Mouse (Mus musculus) thymus, postnatal 0 days (tissue): Measurements from ENCODE around the gene Gm8257. TPM values are rescaled to one million over a fixed set of nuclear protein-coding genes. Genes with fewer than 3 reads are reported as not detected.
"Not testable (repeated sequence)": the region's sequence is repeated elsewhere in the genome, so short reads cannot be mapped to it uniquely, and the experiment has no call there.

Experiments used
- DNase-seq: peaks from one replicate; pipeline ENCODE4 v3.0.0-alpha.2; 2015; ENCODE audit warnings: low spot score
- polyA plus RNA-seq: library from polyadenylated mRNA; unstranded; fragments of >200 nt; fragmentation: Nextera tagmentation; extraction: Ambion mirVana; gene quantifications from 2 replicates; pipeline ENCODE4 v1.2.1, GENCODE M21; 2015

Gm8257 gene
- not detected in 2 replicates for polyA plus RNA-seq

DNA sequence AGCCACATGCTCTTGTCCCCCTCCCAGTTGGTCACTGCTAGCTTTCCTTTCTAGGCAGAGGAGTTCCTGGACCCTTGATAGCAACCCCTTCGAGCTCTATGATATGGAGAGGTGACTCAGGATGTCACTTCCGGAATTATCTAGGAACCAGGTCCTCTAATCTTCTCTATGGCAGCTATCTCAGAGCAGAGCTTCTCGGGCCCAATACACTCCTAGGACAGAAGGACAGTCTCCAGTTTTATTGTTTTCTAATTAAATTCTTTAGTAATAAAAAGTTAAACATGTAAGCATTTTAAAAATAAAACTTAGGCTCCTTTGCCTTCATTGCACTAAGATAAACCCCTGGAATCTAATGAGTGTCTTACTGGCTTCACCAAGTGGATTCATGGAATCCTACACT is at the start of gene Gm8257:
Gm8257 (minus strand) TSS at position 101 of the 400 bp plus-strand sequence.
- not testable (repeated sequence) for DNase-seq

DNA sequence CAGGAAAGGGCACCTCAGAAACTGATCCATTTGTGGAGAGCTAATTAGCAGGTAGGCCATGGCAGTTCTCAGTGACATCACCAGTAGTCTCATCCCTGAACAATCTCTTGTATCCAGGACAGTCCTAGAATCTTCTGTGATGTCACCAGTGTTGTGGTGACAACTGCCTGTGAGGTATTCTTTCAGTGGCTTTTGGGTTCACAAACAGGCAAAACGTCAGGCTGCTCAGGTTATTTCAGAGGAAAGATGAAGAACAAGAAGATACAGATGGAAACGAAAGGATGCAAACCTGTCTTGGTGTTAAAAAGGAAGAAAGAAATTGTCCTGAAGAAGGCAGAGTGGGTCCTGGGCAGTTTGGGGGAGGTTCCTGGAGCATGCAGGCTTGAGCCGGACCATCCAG is 44.0 kb upstream of the Gm8257 start, which contains the start of gene Gm8267:
Gm8267 (minus strand) TSS at position 101 of the 400 bp plus-strand sequence.
- DNase-seq = no peak

DNA sequence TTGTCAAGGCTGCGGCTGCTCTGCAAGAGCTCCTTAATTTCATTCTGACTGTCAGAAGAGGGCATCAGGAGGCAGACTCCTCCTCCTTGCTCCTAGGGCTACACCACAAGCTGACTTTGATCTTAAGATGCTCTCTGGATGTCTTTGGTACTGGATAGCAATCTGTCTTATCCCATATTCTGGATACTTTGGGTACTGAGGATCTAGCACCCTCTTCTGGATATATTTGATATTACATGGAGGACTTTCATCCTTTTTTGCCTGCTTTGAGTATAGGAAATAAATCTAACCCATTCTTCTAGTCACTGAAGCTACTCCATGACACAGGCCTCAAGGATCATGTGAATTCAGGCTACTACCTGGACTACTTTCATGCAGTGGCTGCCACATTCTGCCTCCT is 36.5 kb upstream of the Gm8257 start:
- DNase-seq = not testable (repeated sequence)

DNA sequence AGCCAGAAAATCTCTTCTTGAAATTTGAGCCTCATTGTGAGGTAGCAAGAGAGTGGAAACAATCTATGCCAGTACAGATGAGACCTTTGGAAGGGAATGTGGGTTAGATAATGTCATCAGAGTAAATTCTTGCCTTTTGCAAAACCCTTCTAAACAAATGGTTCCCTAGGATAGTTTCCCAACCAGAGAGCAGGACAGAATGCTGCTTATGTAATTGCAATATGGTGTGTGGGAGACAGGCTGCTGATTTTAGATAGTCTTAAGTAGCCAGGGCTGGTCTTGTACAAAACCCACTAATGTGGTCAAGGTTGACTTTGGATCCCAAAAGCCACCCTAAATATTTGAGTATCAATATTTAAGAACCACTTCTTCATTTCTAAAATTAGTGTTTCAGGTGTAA is 24.5 kb upstream of the Gm8257 start:
- not testable (repeated sequence) for DNase-seq

DNA sequence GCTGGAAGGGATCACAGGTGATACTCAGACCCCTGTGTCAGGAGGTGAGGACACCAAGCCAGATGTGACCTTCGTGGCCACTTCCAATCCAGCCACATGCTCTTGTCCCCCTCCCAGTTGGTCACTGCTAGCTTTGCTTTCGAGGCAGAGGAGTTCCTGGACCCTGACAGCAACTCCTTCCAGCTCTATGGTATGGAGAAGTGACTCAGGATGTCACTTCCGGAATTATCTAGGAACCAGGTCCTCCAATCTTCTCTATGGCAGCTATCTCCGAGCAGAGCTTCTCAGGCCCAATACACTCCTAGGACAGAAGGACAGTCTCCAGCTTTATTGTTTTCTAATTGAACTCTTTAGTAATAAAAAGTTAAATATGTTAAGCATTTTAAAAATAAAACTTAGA is 78.5 kb downstream of the Gm8257 start, which contains the start of gene Gm5624:
Gm5624 (minus strand) TSS at position 202 of the 400 bp plus-strand sequence.
- not testable (repeated sequence) for DNase-seq

Other genes with a start within 250 kb of the Gm8257 start
- not detected in 2 replicates for gene BC061237, start 214.0 kb downstream of the Gm8257 start, polyA plus RNA-seq
- not detected in 2 replicates for gene Gm17093, start 188.2 kb downstream of the Gm8257 start, polyA plus RNA-seq
- gene Gm8247, start 123.3 kb downstream of the Gm8257 start, polyA plus RNA-seq = not detected in 2 replicates
- gene Gm5624, start 78.5 kb downstream of the Gm8257 start, polyA plus RNA-seq = not detected in 2 replicates
- gene Gm8267, start 43.9 kb upstream of the Gm8257 start, polyA plus RNA-seq = not detected in 2 replicates
- gene Ptgdr, start 152.9 kb upstream of the Gm8257 start, polyA plus RNA-seq = 0.04 and 0.12 TPM in 2 replicates